Mouse (Mus musculus): ENCODE measurements at regions not wholly inside any gene's neighbourhood (a gene's known extent, or its start where the extent isn't known, plus 50 kb on each side); places are given as distances from the start of the nearest gene placed in this dataset.

- no peak for DNase-seq (ENCODE audit: low read depth in 1 of 2, low spot score in 2 of 2)
- WGBS, result 90% methylated on average over 2 of the region's 2 CpGs
- H3K4me1 ChIP-seq (ENCODE audit: control insufficient read depth, insufficient read depth, insufficient read length), result no peaks in the 10 kb centered on the region
Observed at GRCm38 (mm10) chr16:65672116-65672515, 109.6 kb upstream of the Chmp2b start.

GRCm38 (mm10) chr16:65683089-65683488 lies 120.6 kb upstream of the Chmp2b start:
- Histone ChIP-seq H3K27me3 (ENCODE audit: control insufficient read depth, insufficient read depth, low read length) (no peaks in the 10 kb centered on the region), H3K27ac (ENCODE audit: insufficient read depth, low read length) (no peak overlapping the region), H3K4me1 (ENCODE audit: control insufficient read depth, insufficient read depth, insufficient read length) (no peaks in the 10 kb centered on the region), H3K4me3 (ENCODE audit: extremely low read depth, insufficient read depth, insufficient read length) (no peak overlapping the region), H3K36me3 (ENCODE audit: control insufficient read depth, insufficient read depth, low read length) (no peaks in the 10 kb centered on the region)
- no peak for TF ChIP-seq POLR2A (IDR thresholded peaks at IDR 0.05; ENCODE audit: low read depth, low read length)
- no peak for TF ChIP-seq CTCF (IDR thresholded peaks at IDR 0.05; ENCODE audit: extremely low read depth, insufficient read depth, insufficient read length, insufficient replicate concordance)
- 81% methylated on average over 7 of the region's 7 CpGs for WGBS
- no peak for DNase-seq (ENCODE audit: low read depth in 1 of 2, low spot score in 2 of 2)

More at GRCm38 (mm10) chr16:65672116-65672515, 109.6 kb upstream of the Chmp2b start:
- Histone ChIP-seq H3K36me3 (ENCODE audit: control insufficient read depth, insufficient read depth, low read length) (no peaks in the 10 kb centered on the region), H3K4me3 (ENCODE audit: extremely low read depth, insufficient read depth, insufficient read length) (no peak overlapping the region), H3K27me3 (ENCODE audit: control insufficient read depth, insufficient read depth, low read length) (no peaks in the 10 kb centered on the region), H3K27ac (ENCODE audit: insufficient read depth, low read length) (no peak overlapping the region)
- TF ChIP-seq CTCF (IDR thresholded peaks at IDR 0.05; ENCODE audit: extremely low read depth, insufficient read depth, insufficient read length, insufficient replicate concordance) (no peak), POLR2A (IDR thresholded peaks at IDR 0.05; ENCODE audit: low read depth, low read length) (no peak)

DNA sequence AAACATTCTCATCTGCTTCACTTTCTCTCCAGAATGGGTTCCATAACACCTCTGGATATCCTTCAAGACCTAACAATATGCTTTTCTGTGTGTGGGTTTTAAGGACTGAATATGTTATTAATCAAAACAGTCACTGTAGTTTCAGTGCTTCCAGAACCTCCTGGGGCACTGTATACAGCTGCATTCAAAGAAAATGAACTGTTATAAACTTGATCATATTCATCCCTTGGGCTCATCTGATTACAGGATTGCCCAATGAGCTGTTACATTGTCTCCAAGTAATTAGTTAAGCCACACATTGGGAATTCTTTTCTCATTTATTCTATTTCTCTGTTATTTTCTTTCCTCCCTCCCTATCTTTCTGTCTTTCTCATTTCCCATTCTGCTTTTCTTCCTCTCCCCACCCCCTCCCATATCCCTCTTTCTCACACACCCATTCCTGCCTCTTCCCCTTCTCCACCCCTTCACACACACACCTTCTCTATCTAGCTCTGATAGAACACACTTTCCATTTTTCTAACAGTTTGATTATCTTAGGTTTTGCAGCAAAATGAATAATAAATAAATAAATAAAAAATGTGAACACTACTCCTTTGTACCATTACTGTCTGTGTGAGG lies 121.3 kb upstream of the Chmp2b start:
- Histone ChIP-seq H3K27ac (ENCODE audit: insufficient read depth, low read length) (no peak overlapping the region), H3K4me3 (ENCODE audit: extremely low read depth, insufficient read depth, insufficient read length) (no peak overlapping the region), H3K27me3 (ENCODE audit: control insufficient read depth, insufficient read depth, low read length) (no peaks in the 10 kb centered on the region), H3K36me3 (ENCODE audit: control insufficient read depth, insufficient read depth, low read length) (no peaks in the 10 kb centered on the region), H3K4me1 (ENCODE audit: control insufficient read depth, insufficient read depth, insufficient read length) (no peaks in the 10 kb centered on the region)
- DNase-seq (ENCODE audit: low read depth in 1 of 2, low spot score in 2 of 2), result no peak
- TF ChIP-seq POLR2A (IDR thresholded peaks at IDR 0.05; ENCODE audit: low read depth, low read length) (no peak), CTCF (IDR thresholded peaks at IDR 0.05; ENCODE audit: extremely low read depth, insufficient read depth, insufficient read length, insufficient replicate concordance) (no peak)

DNA sequence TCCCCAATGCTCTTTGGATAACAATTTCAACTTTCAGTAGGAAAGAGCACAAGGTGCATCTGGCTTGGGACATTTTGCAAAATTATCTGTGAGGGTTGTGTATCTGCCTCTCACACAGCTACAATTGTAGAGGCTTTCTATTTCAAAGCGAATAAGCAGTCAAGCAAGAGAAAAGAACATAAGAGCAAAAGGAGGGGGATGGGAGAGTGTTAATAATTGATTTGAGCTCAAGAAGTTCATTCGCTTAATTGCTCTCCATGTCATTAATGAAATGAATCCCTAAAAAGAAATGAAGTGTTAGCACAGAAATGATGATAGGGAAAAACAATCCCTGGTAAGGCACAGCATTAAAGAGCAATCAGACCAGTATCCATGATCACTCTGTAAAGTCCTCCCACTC lies 121.4 kb upstream of the Vgll3 start:
- H3K27ac ChIP-seq (ENCODE audit: insufficient read depth, low read length), result no peak overlapping the region
- H3K27me3 ChIP-seq (ENCODE audit: control insufficient read depth, insufficient read depth, low read length), result no peaks in the 10 kb centered on the region
- no peak overlapping the region for H3K4me3 ChIP-seq (ENCODE audit: extremely low read depth, insufficient read depth, insufficient read length)
- H3K4me1 ChIP-seq (ENCODE audit: control insufficient read depth, insufficient read depth, insufficient read length), result no peaks in the 10 kb centered on the region
- H3K36me3 ChIP-seq (ENCODE audit: control insufficient read depth, insufficient read depth, low read length), result no peaks in the 10 kb centered on the region
- no peak for TF ChIP-seq POLR2A (IDR thresholded peaks at IDR 0.05; ENCODE audit: low read depth, low read length)
- no peak for TF ChIP-seq CTCF (IDR thresholded peaks at IDR 0.05; ENCODE audit: extremely low read depth, insufficient read depth, insufficient read length, insufficient replicate concordance)
- WGBS, result 87% methylated on average over 2 of the region's 2 CpGs
- no peak for DNase-seq (ENCODE audit: low read depth in 1 of 2, low spot score in 2 of 2)

- H3K4me3 ChIP-seq (ENCODE audit: extremely low read depth, insufficient read depth, insufficient read length), result no peak overlapping the region
- no peak for TF ChIP-seq POLR2A (IDR thresholded peaks at IDR 0.05; ENCODE audit: low read depth, low read length)
- TF ChIP-seq CTCF (IDR thresholded peaks at IDR 0.05; ENCODE audit: extremely low read depth, insufficient read depth, insufficient read length, insufficient replicate concordance), result no peak
- no peaks in the 10 kb centered on the region for H3K36me3 ChIP-seq (ENCODE audit: control insufficient read depth, insufficient read depth, low read length)
- no peaks in the 10 kb centered on the region for H3K27me3 ChIP-seq (ENCODE audit: control insufficient read depth, insufficient read depth, low read length)
- DNase-seq (ENCODE audit: low read depth in 1 of 2, low spot score in 2 of 2), result no peak
- no peak overlapping the region for H3K27ac ChIP-seq (ENCODE audit: insufficient read depth, low read length)
- no peaks in the 10 kb centered on the region for H3K4me1 ChIP-seq (ENCODE audit: control insufficient read depth, insufficient read depth, insufficient read length)
Observed at GRCm38 (mm10) chr16:65715631-65716030, 99.4 kb upstream of the Vgll3 start.

GRCm38 (mm10) chr16:65718791-65719472 lies 96.1 kb upstream of the Vgll3 start:
- TF ChIP-seq POLR2A (IDR thresholded peaks at IDR 0.05; ENCODE audit: low read depth, low read length), result no peak
- TF ChIP-seq CTCF (IDR thresholded peaks at IDR 0.05; ENCODE audit: extremely low read depth, insufficient read depth, insufficient read length, insufficient replicate concordance), result no peak
- H3K4me1 ChIP-seq (ENCODE audit: control insufficient read depth, insufficient read depth, insufficient read length), result no peaks in the 10 kb centered on the region
- no peak overlapping the region for H3K27ac ChIP-seq (ENCODE audit: insufficient read depth, low read length)
- H3K36me3 ChIP-seq (ENCODE audit: control insufficient read depth, insufficient read depth, low read length), result no peaks in the 10 kb centered on the region
- 71% methylated on average over 6 of the region's 6 CpGs for WGBS
- DNase-seq (ENCODE audit: low read depth in 1 of 2, low spot score in 2 of 2), result no peak
- no peak overlapping the region for H3K4me3 ChIP-seq (ENCODE audit: extremely low read depth, insufficient read depth, insufficient read length)
- H3K27me3 ChIP-seq (ENCODE audit: control insufficient read depth, insufficient read depth, low read length), result no peaks in the 10 kb centered on the region

DNA sequence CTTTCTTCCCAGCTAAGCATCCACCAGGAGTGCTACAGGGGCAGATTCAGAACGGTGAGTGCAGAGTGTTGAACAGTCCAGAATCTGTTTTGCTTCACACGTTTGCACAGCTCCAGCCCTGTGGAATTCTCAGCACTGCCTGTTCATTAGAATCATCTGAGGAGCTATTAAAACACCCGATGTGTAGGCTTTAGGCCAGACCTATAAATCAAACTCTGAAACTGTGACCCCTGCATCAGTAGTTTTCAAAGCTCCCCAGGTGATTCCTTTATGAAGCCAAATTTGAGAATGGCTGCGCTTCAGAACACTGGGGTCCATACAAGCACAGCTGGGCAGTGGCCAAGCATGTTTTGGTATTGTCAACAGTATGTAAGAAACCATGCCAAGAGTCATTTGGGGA lies 94.1 kb upstream of the Vgll3 start:
- DNase-seq (ENCODE audit: low read depth in 1 of 2, low spot score in 2 of 2), result no peak
- H3K4me1 ChIP-seq (ENCODE audit: control insufficient read depth, insufficient read depth, insufficient read length), result no peaks in the 10 kb centered on the region
- TF ChIP-seq POLR2A (IDR thresholded peaks at IDR 0.05; ENCODE audit: low read depth, low read length) (no peak), CTCF (IDR thresholded peaks at IDR 0.05; ENCODE audit: extremely low read depth, insufficient read depth, insufficient read length, insufficient replicate concordance) (no peak)
- H3K27me3 ChIP-seq (ENCODE audit: control insufficient read depth, insufficient read depth, low read length), result no peaks in the 10 kb centered on the region
- no peaks in the 10 kb centered on the region for H3K36me3 ChIP-seq (ENCODE audit: control insufficient read depth, insufficient read depth, low read length)
- H3K27ac ChIP-seq (ENCODE audit: insufficient read depth, low read length), result no peak overlapping the region
- 70% methylated on average over 4 of the region's 4 CpGs for WGBS
- no peak overlapping the region for H3K4me3 ChIP-seq (ENCODE audit: extremely low read depth, insufficient read depth, insufficient read length)

Measured in spleen, adult 2 months (tissue).